Mouse (Mus musculus) splenic B cell, adult 2 months (primary cell): ENCODE data around the gene Hmgn1.
A peak's percentile ranks its signal among the peaks of the same experiment; 100 is the strongest.

Source experiments
- DNase-seq: peaks from one replicate; pipeline ENCODE4 v3.0.0-alpha.2; 2011; ENCODE audit warnings: low read depth, low spot score
- H3K27me3 ChIP-seq: 2 replicates; pipeline ENCODE4 v1.6.1; 2012; ENCODE audit warnings: mild to moderate bottlenecking, low read length, moderate library complexity, mixed read lengths; ENCODE audit not compliant: control insufficient read depth, poor library complexity, insufficient read depth, severe bottlenecking
- H3K36me3 ChIP-seq: 2 replicates; pipeline ENCODE4 v1.6.1; 2012; ENCODE audit warnings: mild to moderate bottlenecking, low read length, moderate library complexity, mixed read lengths; ENCODE audit not compliant: control insufficient read depth, poor library complexity, insufficient read depth, severe bottlenecking

The Hmgn1 gene

DNA sequence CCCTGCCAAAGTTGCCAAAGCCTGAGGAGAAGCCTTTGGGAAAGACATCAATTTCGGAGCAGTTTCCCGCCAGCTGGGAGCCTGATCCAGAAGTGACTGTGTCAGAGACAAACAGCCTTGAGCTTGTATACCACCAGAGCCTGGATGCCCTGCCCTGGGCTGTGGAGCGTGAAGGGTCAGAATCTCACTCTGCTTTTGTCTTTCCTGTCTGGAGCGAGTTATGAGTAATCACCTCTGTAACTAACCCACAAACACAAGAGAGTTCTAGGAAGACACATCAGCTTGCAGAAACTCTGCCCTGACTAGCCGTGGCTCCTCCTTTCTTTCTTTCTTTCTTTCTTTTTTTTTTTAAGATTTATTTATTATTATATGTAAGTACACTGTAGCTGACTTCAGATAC is 31.6 kb downstream of the Hmgn1 start:
- no peak for DNase-seq

GRCm38 (mm10) chr16:96091515-96092504 is 35.7 kb downstream of the Hmgn1 start:
- no peaks in the 10 kb centered on the region for H3K27me3 ChIP-seq
- no peak for DNase-seq
- no peaks in the 10 kb centered on the region for H3K36me3 ChIP-seq

More for the DNA sequence above, 31.6 kb downstream of the Hmgn1 start:
- H3K36me3 ChIP-seq: no peaks in the 10 kb centered on the region
- H3K27me3 ChIP-seq: no peaks in the 10 kb centered on the region

DNA sequence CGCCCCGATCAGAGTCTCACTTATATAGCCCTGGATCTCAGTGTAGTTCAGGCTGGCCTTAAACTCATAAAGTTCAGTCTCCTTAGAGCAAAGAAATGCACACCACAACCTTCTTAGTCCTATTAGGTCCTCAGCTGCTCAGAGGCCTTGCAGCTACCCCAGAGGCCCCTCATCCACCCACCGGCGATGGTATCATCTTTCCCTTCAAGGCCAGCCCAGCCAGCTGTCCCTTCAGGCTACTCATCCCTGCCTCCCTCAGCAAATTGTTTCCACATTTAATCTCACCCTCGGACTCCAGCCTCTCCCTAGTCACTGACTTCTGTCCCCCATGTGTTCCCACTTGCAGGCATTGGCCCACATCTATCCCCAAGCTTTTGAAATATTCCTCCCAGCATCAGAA is 39.4 kb downstream of the Hmgn1 start:
- Histone ChIP-seq H3K27me3 (no peaks in the 10 kb centered on the region), H3K36me3 (no peaks in the 10 kb centered on the region)
- no peak for DNase-seq

GRCm38 (mm10) chr16:96087436-96087835 is 40.1 kb downstream of the Hmgn1 start:
- Histone ChIP-seq H3K27me3 (no peaks in the 10 kb centered on the region), H3K36me3 (no peaks in the 10 kb centered on the region)
- no peak for DNase-seq

DNA sequence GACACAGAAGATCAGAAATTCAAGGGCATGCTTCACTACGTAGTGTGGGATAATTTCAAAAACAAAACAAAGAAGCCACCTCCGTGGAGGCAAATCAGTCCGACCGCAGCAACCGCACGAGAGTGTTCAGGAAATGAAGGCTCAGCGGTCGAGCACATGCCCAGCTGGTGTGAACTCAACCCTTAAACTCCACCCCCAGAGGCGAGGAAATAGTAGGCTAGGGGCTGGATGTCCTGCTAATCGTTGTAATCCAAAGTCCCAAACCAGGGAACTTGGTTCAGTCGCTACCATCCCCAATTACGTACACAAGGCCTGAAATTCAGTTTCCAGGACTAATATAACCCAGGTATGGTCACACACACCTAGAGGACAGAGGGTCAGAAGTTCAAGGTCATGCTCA is 40.5 kb downstream of the Hmgn1 start:
- Histone ChIP-seq H3K36me3 (no peaks in the 10 kb centered on the region), H3K27me3 (no peaks in the 10 kb centered on the region)
- peak; percentile 89 for DNase-seq

- Histone ChIP-seq H3K36me3 (no peaks in the 10 kb centered on the region), H3K27me3 (no peaks in the 10 kb centered on the region)
- DNase-seq: peak; percentile 72
Observed at GRCm38 (mm10) chr16:96085597-96085996, 41.9 kb downstream of the Hmgn1 start.

GRCm38 (mm10) chr16:96083179-96083646 is 44.3 kb downstream of the Hmgn1 start:
- peak; percentile 46 for DNase-seq
- H3K36me3 ChIP-seq: peaks cover 2% of the 10 kb centered on the region; the same call in 1 of the 2 replicates
- no peaks in the 10 kb centered on the region for H3K27me3 ChIP-seq

GRCm38 (mm10) chr16:96082301-96083178 is 45.0 kb downstream of the Hmgn1 start, which contains the start of gene Brwd1:
TSS of gene Brwd1 (minus strand) at chr16:96082526.
- peak; percentile 93 for DNase-seq
- no peaks in the 10 kb centered on the region for H3K27me3 ChIP-seq
- H3K36me3 ChIP-seq: peaks cover 2% of the 10 kb centered on the region; the same call in 1 of the 2 replicates

GRCm38 (mm10) chr16:96081742-96082241 is 45.7 kb downstream of the Hmgn1 start:
- H3K27me3 ChIP-seq: no peaks in the 10 kb centered on the region
- DNase-seq: no peak
- H3K36me3 ChIP-seq: peaks cover 2% of the 10 kb centered on the region; the same call in 1 of the 2 replicates

GRCm38 (mm10) chr16:96081331-96081730 is 46.2 kb downstream of the Hmgn1 start:
- H3K27me3 ChIP-seq: no peaks in the 10 kb centered on the region
- peak; percentile 89 for DNase-seq
- H3K36me3 ChIP-seq: peaks cover 4% of the 10 kb centered on the region

DNA sequence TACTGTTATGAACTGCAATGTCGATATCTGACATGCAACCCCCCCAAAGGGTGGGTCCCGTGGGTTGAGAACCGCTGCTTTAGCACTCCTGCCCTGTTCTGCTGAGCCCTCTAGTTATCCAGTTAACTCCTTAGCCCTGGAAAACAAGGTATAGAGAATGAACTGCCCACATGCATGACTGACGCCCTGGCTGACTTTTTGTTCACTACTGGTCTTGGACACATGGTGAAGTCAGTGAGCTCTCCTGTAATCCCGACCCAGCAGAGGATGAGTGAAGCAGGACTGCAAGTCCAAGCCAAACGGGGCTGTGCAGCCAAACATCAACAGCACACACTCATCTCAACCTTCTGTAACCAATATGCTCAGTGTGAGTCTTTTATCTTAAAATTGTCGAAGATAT is 47.0 kb downstream of the Hmgn1 start:
- no peak for DNase-seq
- H3K36me3 ChIP-seq: peaks cover 8% of the 10 kb centered on the region
- no peaks in the 10 kb centered on the region for H3K27me3 ChIP-seq
